Mouse (Mus musculus) intestine, embryonic 16.5 days (tissue): Measurements from ENCODE around the gene Bank1. TPM values are rescaled to one million over a fixed set of nuclear protein-coding genes. Genes with fewer than 3 reads are reported as not detected.

Experiments
- ATAC-seq: fragments of 200-750 bp; cut with Nextera tagmentation; 2 replicates; pipeline ENCODE4 v1.8.0; 2017; ENCODE audit warnings: moderate TSS enrichment, moderate library complexity
- H3K27ac ChIP-seq: fragments of 300-500 bp; sonication (generic); 2 replicates; pipeline ENCODE4 v1.5.1; 2014; ENCODE audit warnings: mild to moderate bottlenecking, low read length
- H3K27me3 ChIP-seq: fragments of 300-500 bp; sonication (generic); replicated peaks from 2 replicates; pipeline ENCODE4 v1.6.1; 2014; ENCODE audit warnings: low read length, control low read depth, mixed read lengths; ENCODE audit not compliant: control insufficient read depth, insufficient read depth
- H3K36me3 ChIP-seq: fragments of 300-500 bp; sonication (generic); 2 replicates; pipeline ENCODE4 v1.6.1; 2014; ENCODE audit warnings: low read length, control low read depth; ENCODE audit not compliant: control insufficient read depth, insufficient read depth
- H3K4me1 ChIP-seq: fragments of 300-500 bp; sonication (generic); 2 replicates; pipeline ENCODE4 v1.6.1; 2014; ENCODE audit warnings: low read length, control low read depth, mixed read lengths; ENCODE audit not compliant: control insufficient read depth, insufficient read depth
- H3K4me2 ChIP-seq: fragments of 300-500 bp; sonication (generic); 2 replicates; pipeline ENCODE4 v1.6.1; 2014; ENCODE audit warnings: low read depth, low read length, control low read depth
- H3K4me3 ChIP-seq: fragments of 300-500 bp; sonication (generic); 2 replicates; pipeline ENCODE4 v1.5.1; 2014; ENCODE audit warnings: mild to moderate bottlenecking, low read length
- H3K9ac ChIP-seq: fragments of 300-500 bp; sonication (generic); 2 replicates; pipeline ENCODE4 v1.6.1; 2014; ENCODE audit warnings: low read depth, low read length
- H3K9me3 ChIP-seq: fragments of 300-500 bp; sonication (generic); 2 replicates; pipeline ENCODE4 v1.6.1; 2016; ENCODE audit warnings: low read length, control low read depth; ENCODE audit not compliant: control insufficient read depth
- WGBS: fragments of 180-500 bp; shearing (Covaris S2); extraction: QIAGEN DNeasy Blood & Tissue Kit; methylation state at CpG from one replicate; pipeline ENCODE4 v1.1.7; 2014; 5-methylcytosine and 5-hydroxymethylcytosine counted together
- polyA plus RNA-seq: library from polyadenylated mRNA; unstranded; fragments of >200 nt; fragmentation: Nextera tagmentation; extraction: Ambion mirVana; gene quantifications from 2 replicates; pipeline ENCODE4 v1.2.1, GENCODE M21; 2015

Gene Bank1
- polyA plus RNA-seq, 1 experiment from 2014 or later: 1.8 TPM

DNA sequence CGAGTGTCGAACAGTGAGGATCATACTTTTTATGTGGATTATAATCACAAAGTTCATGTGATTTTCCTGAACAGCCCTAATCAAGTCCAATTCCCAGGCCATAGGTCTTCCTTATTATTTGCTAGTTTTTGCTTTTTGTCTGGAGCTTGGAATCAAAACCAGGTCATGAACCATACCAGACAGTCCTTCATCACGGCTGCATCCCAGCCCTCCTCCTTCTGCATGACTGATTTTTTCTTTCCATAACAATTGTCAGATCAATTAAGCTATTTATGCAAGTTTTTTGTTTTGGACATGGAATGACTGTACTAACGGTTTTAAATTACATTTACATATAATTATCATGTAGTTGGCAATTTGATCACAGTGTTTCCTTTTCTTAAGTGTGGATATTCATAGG is 315.2 kb downstream of the Bank1 start:
- H3K4me2 ChIP-seq: no peak overlapping the region
- H3K4me3 ChIP-seq: no peak overlapping the region
- H3K27me3 ChIP-seq: no peaks in the 10 kb centered on the region
- H3K4me1 ChIP-seq: 0 out of 2 replicates have a peak, but pooled peaks cover 6% of the 10 kb centered on the region
- H3K27ac ChIP-seq: no peak overlapping the region
- H3K9ac ChIP-seq: no peak overlapping the region
- no peak for ATAC-seq
- H3K36me3 ChIP-seq: no peaks in the 10 kb centered on the region
- H3K9me3 ChIP-seq: no peaks in the 10 kb centered on the region
- WGBS: 81% methylated on average over 4 of the region's 4 CpGs

GRCm38 (mm10) chr3:136007846-136008245 is 318.0 kb downstream of the Bank1 start:
- H3K9ac ChIP-seq: no peak overlapping the region
- no peak overlapping the region for H3K27ac ChIP-seq
- WGBS: 20% methylated on average over 9 of the region's 9 CpGs
- H3K4me1 ChIP-seq: 0 out of 2 replicates have a peak, but pooled peaks cover 6% of the 10 kb centered on the region
- 0 out of 2 replicates have a peak overlapping the region, but pooled peaks have one; percentile 8 for H3K4me3 ChIP-seq
- no peaks in the 10 kb centered on the region for H3K36me3 ChIP-seq
- peak overlapping the region; percentile 34 for H3K4me2 ChIP-seq
- ATAC-seq: peak; percentile 88
- no peaks in the 10 kb centered on the region for H3K9me3 ChIP-seq
- H3K27me3 ChIP-seq: no peaks in the 10 kb centered on the region

DNA sequence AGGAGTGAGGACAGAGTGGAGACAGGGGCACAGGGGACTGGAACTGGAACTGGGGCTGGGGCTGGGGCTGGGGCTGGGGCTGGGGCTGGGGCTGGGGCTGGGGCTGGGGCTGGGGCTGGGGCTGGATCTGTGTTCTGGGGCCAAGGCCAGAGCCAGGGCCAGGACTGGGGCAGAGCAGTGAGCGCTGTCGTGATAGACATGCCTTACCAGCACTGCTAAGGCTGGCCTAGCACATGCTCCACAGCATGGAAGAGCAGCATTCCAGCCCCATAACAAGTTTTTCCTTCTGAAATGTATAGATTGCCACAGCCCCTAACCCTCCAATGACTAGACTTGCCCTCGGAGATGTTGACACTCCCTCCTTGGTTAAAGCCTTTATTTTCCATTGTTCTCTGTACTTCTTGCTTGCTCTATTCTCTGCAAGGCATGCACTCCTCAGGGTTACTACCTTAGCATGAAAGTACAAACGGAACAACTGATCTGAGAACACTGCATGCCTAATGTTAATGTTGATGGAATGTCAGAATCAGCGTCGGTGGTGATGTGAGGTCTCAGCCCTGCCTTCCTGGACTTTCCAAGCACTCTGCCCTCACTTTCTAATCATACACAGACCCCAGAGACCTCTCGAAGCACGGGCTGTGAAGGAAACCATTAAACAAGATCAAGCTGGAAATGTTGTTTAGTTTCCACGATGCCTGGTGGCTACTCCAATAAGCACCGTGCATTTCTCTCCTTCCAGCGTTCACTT is 318.6 kb downstream of the Bank1 start:
- Histone ChIP-seq H3K4me3 (0 out of 2 replicates have a peak overlapping the region, but pooled peaks have one; percentile 8), H3K4me1 (0 out of 2 replicates have a peak, but pooled peaks cover 6% of the 10 kb centered on the region), H3K27ac (no peak overlapping the region), H3K36me3 (no peaks in the 10 kb centered on the region), H3K4me2 (peak overlapping the region; percentile 34), H3K9ac (no peak overlapping the region), H3K9me3 (no peaks in the 10 kb centered on the region), H3K27me3 (no peaks in the 10 kb centered on the region)
- WGBS: 42% methylated on average over 11 of the region's 11 CpGs
- ATAC-seq: peak; percentile 42
